Mouse (Mus musculus) embryonic facial prominence, embryonic 15.5 days (tissue): Measurements from ENCODE around the gene Hectd2. TPM values are rescaled to one million over a fixed set of nuclear protein-coding genes. Genes with fewer than 3 reads are reported as not detected.

Experiments
- polyA plus RNA-seq: library from polyadenylated mRNA; unstranded; fragments of >200 nt; fragmentation: Nextera tagmentation; extraction: Ambion mirVana; gene quantifications from 2 replicates; pipeline ENCODE4 v1.2.1, GENCODE M21; 2015

Hectd2 gene
- polyA plus RNA-seq, 1 experiment from 2014 or later = 4.5 TPM

Other genes starting within 250 kb of the Hectd2 start
- 8.3 and 10.2 TPM in 2 replicates for gene Pcgf5, start 206.3 kb upstream of the Hectd2 start, polyA plus RNA-seq
- gene Ppp1r3c, start 182.0 kb downstream of the Hectd2 start, polyA plus RNA-seq = 16.6 TPM in 2 replicates